Mouse (Mus musculus) CH12.LX (cell line): ENCODE data around the gene Slfn4.

Source experiments
- CHD2 ChIP-seq: IDR thresholded peaks from 2 replicates; pipeline ENCODE4 v1.6.1; 2011; ENCODE audit warnings: low read length, improper control_type of control experiment
- CTCF ChIP-seq, 2 experiments: IDR thresholded peaks in 1 of 2; conservative IDR thresholded peaks in 1 of 2; 2 replicates each; pipeline ENCODE4 v1.5.1; 2011 to 2012; ENCODE audit warnings: low read depth in 2 of 2, low read length in 2 of 2, improper control_type of control experiment in 1 of 2, inconsistent platforms in 1 of 2, mild to moderate bottlenecking in 1 of 2, moderate library complexity in 1 of 2

DNA sequence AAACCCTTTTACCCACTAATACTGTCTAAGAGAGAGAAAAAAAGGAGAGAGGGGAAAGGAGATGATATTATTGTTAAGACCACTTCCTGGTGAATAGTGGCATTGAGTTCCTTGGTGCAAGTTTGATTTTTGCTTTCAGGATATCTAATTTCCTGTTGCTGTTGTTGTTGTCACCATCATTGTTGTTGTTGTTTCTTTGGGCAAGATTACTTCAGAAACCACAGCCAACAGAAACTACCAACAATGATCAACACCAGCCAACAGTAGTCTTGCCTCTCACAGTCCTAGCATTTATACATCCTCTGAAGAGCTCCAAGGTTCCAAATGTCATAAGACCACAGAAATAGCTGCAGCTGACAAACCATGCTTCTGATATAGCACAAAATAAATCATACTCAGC lies 30.0 kb downstream of the Slfn4 start:
- no peak for TF ChIP-seq CHD2
- no peak for TF ChIP-seq CTCF (conservative IDR thresholded peaks at IDR 0.05 in 1 of 2, IDR thresholded peaks at IDR 0.05 in 1 of 2; ENCODE audit: low read depth in 2 of 2, low read length in 2 of 2)
